Mouse (Mus musculus): ENCODE results near the gene Slc2a8.

- TF ChIP-seq CTCF (IDR thresholded peaks at IDR 0.05; ENCODE audit: low read depth, low read length) (no peak), POLR2A (IDR thresholded peaks at IDR 0.05; ENCODE audit: borderline replicate concordance, low read depth, low read length) (no peak)
These were observed 21.6 kb downstream of the Slc2a8 start for GRCm38 (mm10) chr2:32960273-32960672.

Data from bone marrow macrophage, adult 2 months (primary cell).